Mouse (Mus musculus) lung, postnatal 25 days (tissue): ENCODE data around the gene Ergic3.

Experiments used
- DNase-seq: peaks from one replicate; pipeline ENCODE4 v3.0.0; 2022; ENCODE audit warnings: low spot score

The Ergic3 gene

DNA sequence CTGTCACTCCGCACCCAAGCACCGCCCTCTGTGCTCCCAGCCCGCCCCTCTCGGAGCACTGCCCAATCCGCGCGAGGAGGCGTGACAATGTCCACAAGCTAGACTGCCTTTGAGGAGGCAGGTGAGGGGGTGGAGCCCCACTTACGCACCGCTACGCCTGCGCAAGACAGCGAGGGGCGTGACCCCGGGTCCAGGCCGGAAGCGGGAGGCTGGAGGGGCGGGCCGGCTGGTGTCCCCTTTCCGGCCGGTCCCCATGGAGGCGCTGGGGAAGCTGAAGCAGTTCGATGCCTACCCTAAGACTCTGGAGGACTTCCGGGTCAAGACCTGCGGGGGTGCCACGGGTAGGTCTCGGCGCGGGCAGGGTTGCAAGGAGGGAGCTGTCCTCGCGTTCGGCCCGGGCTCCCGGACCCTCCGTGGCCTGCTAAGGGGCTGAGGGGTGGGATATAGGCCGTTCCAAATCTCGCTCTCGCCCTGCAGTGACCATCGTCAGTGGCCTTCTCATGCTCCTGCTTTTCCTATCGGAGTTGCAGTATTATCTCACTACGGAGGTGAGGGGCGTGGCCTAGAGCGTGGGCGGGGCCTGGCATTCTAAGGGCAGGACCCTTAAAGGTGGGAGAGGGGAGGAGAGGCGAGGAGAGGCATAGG is at the start of gene Ergic3, which contains the start of gene 6430550D23Rik:
Ergic3 (plus strand) TSS at position 158 of the 645 bp plus-strand sequence.
6430550D23Rik (minus strand) TSS at position 90 of the 645 bp plus-strand sequence.
- DNase-seq: peak; percentile 99

DNA sequence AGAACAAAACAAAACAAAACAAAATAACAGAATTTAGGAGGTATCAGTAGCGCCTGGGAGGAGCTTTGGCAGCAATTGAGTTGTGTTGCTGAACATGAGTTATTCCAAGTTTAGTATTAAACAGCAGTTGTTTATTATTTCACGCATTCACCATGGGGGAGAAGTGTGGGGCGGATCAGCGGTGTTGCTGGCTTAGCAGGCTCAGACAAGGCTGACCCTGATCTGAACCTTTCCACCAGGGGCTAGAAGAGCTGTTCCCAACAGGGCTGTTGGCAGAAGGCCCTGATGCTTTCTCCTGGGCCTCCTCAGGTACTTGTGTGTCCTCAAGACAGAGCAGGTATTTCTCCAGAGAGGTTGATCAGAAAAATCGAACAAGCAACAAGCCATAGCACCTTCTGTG is 47.9 kb upstream of the Ergic3 start:
- DNase-seq: no peak

DNA sequence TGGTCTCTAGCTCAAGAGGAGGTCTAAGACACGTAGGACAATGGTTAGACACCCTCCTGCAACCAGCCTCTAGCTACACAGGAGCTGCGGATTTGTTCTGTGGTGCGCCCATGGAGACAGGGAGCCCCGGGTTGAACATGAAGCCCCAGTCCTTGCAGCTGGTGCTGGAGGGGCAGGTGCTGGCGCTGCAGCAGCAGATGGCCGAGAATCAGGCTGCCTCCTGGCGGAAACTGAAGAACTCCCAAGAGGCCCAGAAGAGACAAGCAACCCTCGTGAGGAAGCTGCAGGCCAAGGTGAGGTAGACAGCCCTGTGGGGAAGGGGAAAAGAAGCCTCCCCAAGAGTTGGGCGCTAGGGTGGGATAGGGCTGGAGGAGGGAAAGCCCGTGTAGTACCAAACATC is 46.0 kb upstream of the Ergic3 start:
- no peak for DNase-seq

DNA sequence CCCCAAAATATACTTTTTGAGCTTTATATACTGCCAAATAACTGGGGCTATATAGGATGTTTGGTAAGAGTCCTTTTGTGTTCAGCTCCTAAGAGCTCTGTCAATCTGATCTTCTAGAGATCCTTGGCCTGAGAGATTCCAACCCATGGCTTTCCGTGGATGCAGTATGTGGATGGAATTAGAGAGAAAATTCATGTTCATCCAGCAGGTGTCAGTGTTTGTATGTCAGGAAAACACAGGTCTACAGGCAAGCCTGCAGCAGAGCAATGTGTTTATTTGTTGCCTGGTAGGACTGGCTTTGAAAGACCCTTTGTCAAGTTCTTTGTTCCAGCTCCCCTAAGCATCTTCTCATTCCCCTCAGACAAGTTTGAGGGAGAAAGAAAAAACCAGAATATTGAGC is 44.9 kb upstream of the Ergic3 start:
- DNase-seq: peak; percentile 24

DNA sequence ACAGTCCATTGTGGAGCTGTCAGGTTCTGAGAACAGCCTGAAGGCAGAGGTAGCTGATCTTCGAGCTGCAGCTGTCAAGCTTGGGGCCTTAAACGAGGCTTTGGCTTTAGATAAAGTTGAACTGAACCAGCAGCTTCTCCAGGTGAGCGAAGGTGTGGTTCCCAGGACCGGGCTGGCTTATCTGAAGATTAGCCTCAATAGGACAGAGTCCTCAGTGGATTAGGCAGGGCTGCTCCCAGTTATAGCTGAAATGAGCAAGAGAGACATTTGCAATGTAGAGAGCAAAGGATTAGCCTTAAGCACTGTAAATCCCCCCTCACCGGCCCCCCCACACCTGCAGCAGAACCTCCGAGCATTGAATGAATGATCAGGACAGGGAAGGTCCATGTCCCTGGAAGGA is 34.5 kb upstream of the Ergic3 start:
- DNase-seq: no peak

DNA sequence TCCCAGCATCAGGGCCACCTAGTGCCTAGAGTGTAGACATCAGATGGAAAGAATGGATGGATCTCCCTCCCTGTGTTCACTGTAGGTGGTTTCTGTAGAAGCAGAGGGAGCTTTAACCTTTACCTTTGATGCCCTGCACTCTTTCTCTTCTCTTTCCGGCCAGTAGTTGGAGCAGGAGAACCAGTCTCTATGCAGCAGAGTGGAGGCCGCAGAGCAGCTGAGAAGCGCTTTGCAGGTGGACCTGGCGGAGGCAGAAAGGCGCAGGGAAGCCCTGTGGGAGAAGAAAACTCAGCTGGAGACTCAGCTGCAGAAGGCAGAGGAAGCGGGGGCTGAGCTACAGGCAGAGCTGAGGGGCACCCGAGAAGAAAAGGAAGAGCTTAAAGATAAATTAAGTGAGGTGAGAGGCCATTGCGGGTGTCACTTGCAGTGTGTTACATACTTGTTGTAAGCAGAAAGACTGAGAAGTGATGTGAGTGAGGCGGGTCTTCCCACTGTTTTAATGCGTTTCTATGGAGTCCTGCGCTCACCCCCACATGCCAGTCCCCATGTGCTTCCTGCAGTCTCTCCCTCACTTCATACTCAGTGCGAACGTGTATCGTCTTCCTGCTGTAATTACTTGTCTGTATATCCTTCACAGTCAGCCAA is 33.6 kb upstream of the Ergic3 start:
- DNase-seq: no peak

DNA sequence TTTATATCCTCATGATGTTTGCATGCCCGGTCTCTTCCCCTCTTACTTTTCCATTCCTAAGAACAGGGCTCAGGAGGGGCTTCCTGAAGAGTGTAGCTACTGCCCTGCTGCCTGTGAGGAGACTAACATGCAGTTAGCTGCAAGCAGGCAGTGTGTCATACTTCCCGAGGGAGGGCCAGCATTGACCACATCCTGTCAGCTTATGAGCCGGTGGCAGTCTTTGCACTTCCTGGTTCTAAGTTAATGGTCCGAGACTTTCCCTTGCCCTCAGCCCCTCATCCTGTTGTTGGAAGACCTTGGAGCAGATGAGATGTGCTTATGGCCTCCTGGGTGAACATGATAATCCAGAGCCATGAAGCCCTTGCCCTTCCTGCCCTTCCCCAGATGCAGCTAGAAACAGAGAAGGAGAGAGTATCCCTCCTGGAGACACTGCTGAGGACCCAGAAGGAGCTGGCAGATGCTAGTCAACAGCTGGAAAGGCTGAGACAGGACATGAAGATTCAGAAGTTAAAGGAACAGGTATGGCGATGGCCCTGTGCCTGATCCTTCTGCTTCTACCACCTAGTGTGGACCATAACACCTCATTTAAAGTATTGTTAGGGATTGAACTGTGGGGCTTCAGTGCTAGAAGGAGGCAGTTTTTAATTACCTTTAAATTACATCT is 28.4 kb upstream of the Ergic3 start:
- DNase-seq: peak; percentile 53

DNA sequence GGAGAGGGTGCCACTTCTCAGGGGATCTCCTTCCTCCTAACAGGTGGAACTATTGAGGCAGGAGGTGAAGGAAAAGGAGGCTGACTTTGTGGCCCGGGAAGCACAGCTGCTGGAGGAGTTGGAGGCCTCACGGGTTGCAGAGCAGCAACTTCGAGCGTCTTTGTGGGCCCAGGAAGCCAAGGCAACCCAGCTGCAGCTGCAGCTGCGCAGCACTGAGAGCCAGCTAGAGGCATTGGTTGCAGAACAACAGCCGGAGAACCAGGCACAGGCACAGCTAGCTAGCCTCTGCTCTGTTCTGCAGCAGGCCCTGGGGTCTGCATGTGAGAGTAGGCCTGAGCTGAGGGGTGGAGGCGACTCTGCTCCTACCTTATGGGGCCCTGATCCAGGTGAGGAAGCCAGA is 22.1 kb upstream of the Ergic3 start:
- no peak for DNase-seq

DNA sequence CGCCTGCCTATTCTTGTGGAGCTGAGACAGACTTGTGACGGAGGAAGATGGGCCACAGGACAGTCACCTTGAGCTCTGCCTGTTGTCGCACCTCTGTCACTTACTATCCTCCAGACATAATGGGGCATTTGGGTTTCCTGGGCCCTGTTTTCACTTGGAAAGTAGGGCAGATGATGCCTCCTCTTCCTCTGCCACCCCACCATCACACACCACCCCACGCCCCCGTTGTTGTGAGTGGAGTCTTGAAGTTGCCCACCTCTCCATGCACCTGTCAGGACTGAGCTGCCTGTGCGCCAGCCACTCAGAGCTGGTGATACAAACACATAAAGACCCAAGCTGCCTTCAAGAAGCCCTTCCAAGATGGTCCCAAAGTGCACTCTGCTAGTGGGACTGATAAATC is 20.7 kb upstream of the Ergic3 start:
- no peak for DNase-seq

DNA sequence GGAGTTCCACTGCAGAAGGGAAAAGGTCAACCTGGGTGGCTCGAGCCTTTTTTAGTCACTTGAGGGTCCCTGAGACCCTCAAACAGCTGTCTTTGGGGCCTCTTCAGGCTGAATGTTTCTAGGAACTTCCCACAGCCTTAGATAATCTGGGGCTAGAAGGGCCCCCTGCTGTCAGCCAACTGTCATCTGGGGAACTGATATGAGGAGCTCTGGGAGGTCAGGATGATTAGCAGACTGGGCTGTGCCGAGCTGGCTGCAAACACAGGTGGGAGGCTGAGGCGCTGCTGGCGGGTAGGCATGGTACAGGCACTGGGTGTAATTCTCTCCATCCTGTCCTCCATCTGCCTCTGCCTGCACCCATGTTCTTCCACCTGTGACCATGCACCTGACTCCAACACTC is 18.8 kb upstream of the Ergic3 start:
- DNase-seq: no peak

DNA sequence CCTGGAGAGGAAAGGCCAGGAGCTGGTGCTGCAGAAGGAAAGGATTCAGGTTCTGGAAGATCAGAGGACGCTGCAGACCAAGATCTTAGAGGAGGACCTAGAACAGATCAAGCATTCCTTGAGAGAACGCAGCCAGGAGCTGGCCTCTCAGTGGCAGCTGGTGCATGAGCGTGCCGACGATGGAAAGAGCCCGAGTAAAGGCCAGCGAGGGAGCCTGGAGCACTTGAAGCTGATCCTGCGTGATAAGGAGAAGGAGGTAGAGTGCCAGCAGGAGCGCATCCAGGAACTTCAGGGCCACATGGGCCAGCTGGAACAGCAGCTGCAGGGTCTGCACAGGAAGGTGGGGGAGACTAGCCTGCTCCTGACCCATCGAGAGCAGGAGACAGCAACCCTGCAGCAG is 16.7 kb upstream of the Ergic3 start:
- no peak for DNase-seq

DNA sequence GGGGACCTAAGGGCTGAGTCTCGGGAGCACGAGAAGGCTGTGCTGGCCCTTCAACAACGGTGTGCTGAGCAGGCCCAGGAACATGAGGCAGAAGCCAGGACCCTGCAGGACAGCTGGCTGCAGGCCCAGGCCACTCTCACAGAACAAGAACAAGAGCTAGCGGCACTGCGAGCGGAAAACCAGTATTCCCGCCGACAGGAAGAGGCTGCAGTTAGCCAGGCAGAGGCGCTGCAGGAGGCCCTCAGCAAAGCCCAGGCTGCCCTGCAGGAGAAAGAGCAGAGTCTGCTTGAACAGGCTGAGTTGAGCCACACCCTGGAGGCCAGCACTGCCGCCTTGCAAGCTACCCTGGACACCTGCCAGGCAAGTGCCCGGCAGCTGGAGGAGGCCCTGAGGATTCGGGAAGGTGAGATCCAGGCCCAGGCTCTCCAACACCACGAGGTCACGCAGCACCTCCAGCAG is 16.0 kb upstream of the Ergic3 start:
- peak; percentile 65 for DNase-seq

DNA sequence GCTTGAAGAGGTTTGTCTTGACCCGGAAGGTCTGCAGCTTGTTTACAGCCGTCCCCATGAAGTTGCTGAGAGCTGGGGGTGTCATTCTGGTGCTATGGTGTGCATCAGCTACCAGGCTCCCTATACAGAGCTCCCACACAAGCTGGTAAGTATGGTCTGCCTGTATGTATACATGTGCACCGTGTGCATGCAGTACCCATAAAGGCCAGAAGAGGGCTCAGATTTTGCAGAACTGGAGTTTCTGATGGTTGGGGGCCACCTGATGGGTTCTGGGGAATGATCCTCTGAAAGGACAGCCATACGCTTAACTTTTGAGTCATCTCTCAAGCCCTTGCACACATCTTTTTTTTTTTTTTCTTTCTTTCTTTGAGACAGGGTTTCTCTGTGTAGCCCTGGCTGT is 2.5 kb upstream of the Ergic3 start:
- no peak for DNase-seq

DNA sequence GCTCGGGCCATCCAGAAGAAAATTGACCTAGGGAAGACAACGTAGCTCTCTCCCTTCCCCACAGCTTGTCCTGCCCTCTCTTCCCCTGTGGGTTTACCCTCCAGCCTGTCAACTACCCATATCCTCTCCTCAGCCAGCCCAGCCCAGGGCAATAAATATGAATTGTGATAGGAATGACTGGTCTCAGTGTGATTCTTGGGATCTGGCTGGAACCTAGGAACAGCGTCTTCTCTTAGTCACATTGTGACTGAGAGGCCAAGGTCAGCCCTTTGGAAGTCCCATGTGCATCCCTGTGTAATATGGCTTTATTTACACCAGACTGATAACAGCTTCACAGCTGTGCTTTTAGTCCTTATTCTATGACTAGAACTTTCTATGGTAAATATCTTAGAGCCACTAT is 10.3 kb downstream of the Ergic3 start:
- no peak for DNase-seq

DNA sequence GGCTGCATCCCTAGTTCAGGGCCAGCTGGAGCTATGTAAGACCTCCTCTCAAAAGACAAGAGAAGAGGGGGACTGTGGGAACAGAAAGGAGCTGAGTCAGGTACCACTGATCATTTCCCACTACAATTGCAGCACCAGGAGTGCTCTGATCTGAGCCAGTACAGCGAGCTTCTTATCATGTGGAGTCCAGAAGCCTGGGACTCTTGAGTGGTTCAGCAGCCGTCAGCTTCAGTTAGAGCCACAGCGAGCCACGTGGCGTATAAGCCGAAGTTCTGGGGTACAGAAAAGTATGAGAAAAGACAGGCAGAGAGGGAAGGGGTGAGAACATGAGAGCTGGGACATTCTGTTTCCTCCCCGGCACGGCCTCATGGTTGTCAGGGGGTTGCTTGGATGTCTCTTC is 13.4 kb downstream of the Ergic3 start:
- DNase-seq: no peak

DNA sequence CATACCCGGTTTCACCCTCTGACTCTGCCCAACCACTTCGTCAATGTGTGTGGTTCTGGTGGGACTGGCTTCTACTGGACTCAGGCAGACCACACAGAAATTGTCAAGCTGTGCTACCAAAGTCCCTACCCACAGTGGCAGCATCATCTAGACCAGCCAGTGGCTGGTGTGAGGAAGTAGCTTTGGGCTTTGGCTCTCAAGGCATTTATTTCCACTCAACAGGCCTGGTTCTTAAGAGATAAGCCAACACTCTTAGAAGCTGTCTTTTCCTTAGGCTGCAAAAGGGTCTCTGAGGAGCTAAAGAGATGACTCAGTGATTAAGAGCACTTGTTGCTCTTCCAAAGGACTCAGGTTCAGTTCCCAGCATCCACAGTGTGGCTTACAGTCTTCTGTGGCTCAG is 13.9 kb downstream of the Ergic3 start:
- no peak for DNase-seq

DNA sequence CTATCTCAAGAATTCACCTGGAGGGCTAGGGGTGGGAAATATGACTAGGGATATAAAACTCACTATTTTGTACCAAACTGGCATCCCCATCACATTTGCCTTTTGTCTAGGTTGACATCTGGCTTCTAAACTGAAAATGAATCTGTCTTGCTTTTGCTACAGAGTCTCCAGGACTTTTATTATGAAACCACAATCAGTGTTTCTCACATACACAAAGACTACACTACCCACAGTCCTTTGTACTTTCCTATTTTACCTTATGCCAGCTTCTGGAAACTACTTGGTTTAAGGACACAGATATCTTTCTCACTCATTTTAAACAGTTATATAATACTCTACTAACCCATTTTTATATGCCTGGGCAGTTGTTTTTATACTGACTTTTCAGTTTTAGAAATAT is 17.6 kb downstream of the Ergic3 start:
- DNase-seq: no peak

DNA sequence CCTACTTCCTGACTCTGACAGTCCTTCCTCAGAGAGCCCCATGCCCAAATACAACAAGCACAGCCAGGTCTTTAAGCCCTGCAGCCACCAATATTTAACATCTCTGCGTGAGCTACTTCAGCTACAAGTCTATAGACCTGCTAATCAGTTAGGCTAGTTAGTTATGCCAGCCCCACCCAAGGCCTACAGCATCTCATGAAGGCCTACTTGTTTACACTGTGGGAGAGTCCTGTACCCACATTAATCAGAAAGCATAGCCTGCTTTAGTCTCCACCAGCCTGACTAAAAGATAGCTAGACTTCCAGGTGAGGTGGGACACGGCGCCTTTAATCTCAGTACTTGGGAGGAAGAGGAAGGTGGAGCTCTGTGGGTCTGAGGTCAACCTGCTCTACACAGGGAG is 31.5 kb downstream of the Ergic3 start:
- no peak for DNase-seq

DNA sequence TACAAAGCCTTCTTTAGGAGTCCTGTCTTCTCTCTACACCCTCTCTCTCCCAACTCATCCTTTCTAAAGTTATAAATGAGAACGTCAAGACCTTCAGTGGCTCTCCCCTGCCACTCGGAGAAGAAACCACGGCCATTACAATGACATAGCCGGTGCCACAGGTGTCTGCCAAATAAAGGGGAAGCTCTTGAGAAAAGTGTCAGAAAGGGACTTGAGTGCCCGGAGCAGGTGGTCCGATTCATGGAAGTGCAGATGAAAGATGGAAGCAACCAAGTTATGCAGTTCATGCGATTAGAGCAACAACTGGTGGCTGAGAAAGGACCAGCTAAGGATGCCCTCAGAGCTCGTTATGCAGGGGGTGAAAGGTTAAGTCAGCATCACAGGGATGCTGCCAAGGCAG is 35.1 kb downstream of the Ergic3 start:
- DNase-seq: no peak

DNA sequence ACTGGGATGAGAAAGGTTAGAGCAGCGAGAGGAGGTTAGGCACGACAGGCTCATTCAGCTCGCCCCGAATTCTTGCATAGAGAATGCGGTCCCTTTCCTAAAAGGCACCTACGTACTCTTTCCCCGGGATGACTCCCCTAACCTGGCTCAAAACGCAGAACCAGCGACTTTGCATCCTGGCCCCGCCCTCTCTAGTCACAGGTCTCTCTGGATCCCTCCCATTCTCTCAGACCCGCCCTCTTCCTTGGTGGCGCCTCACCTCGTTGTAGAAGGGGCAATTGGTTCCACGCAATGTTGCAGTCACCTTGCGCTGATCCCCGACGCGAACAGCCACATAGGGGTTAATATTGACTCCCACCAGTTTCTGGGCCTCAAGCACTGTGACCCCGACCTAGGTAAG is 40.1 kb downstream of the Ergic3 start:
- peak; percentile 18 for DNase-seq

DNA sequence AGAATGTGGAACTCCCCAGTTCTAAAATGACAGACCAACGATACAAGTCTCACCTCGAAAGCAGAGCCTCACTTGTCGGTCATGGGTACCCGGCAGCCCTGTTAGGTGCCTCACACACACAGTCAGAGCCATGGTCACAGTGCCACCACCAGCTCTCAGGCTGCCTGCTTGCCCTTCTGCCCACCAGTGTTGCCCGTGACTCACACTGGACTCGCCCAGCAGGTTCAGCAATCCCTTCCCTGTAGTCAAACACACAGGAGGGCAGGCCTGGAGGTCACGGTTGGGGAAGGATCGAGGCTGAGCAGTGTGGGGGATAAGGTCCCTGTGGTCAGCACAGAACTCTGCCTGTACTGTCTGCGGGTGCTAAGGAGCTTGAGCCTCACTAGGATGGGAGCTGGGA is 45.0 kb downstream of the Ergic3 start, which contains the start of gene Fer1l4:
Fer1l4 (minus strand) TSS at position 132 of the 400 bp plus-strand sequence.
- no peak for DNase-seq

DNA sequence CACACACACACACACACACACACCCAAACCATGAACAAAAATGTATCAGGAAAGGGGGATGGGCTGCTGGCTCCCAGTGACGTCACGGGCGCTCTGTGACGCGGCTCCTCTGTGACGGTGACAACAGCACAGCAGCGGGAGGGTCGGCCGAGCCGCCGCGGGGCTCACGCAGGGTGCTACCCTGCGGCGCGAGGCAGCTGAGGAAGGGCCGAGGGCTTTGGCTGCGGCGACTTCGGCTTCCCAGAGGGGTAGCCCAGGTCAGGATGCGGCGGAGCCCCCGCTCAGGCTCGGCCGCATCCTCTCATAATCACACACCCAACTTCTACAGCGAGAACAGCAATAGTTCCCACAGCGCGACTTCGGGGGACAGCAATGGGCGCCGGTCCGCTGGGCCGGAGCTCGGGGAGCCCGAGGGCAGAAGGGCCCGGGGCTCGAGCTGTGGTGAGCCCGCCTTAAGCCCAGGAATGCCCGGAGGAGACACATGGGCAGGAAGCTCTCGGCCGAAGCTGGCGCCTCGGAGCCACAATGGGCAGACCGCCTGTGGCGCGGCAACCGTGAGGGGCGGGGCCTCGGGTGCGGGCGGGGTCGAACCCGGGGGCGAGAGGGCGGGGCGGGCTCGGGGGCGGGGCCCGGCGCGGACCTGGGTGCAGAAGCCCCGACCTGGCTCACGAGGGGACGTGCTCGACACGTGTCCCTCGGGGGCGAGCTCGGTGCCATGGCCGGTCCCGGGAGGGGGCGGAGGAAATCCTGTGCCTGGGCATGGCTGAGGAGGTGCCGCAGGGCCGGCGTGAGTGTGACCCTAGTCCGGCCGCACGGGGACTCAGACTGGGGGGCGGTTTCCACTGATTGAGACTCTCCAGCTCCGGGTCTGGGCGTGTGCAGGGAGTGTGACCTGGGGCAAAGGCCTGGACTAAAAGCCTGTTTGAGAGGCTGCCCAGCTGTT is 57.5 kb downstream of the Ergic3 start, which contains the start of gene Spag4:
Spag4 (plus strand) TSS at position 77 of the 943 bp plus-strand sequence.
- peak; percentile 66 for DNase-seq
